ENCODE assay signal across 9 mouse cellular contexts in genomic region chr10:7781214-7781613, GRCm38 (mm10). TPM values are rescaled to one million over a fixed set of nuclear protein-coding genes. Genes with fewer than 3 reads are reported as not detected.
A peak's percentile ranks its signal among the peaks of the same experiment; 100 is the strongest.
DNase-seq lines count a peak whose midpoint lies in the region; ATAC-seq and TF ChIP-seq lines count a peak whose summit lies in the region.
"Had no signal": no experiment of that assay in that cellular context is flagged by ENCODE, and none has a peak within 500 bp of the region (broad histone marks: within the 10 kb centered on the region; RNA-seq: fewer than 3 reads in every experiment).

No protein-coding gene starts in this region.

- DNase-seq in heart, adult 9 months (ENCODE audit: low spot score in 2 of 2), result no peak
- DNase-seq in midbrain, embryonic 11.5 days (ENCODE audit: low spot score, missing footprints), result no peak
- DNase-seq in layer of hippocampus, postnatal 36 days, result no peak
- no peak for DNase-seq in adrenal gland, adult 8-10 months

- no peak for TF ChIP-seq CTCF in bone marrow, adult 2 months (IDR thresholded peaks at IDR 0.05; ENCODE audit: control insufficient read depth, insufficient read depth, low read length)

- no peaks in the 10 kb centered on the region for H3K27me3 ChIP-seq in heart, embryonic 16.5 days (ENCODE audit: control insufficient read depth, insufficient read depth, low read length)
- no peaks in the 10 kb centered on the region for H3K27me3 ChIP-seq in hindbrain, embryonic 13.5 days
- H3K27me3 ChIP-seq in midbrain, embryonic 11.5 days (ENCODE audit: control insufficient read depth, insufficient read depth, low read length), result no peaks in the 10 kb centered on the region
- H3K27me3 ChIP-seq: Patski had no signal

- H3K4me1 ChIP-seq in heart, embryonic 16.5 days (ENCODE audit: control insufficient read depth, insufficient read depth, low read length), result no peaks in the 10 kb centered on the region; the same call in none of the 2 replicates
- H3K4me1 ChIP-seq in bone marrow, adult 2 months (ENCODE audit: control insufficient read depth, insufficient read depth, low read length), result no peaks in the 10 kb centered on the region; the same call in 1 of the 2 replicates
- H3K4me1 ChIP-seq in hindbrain, embryonic 13.5 days (replicated peaks), result peaks cover 10% of the 10 kb centered on the region; the same call in 1 of the 2 replicates
- H3K4me1 ChIP-seq in midbrain, embryonic 11.5 days (ENCODE audit: control insufficient read depth, insufficient read depth, low read length), result peaks cover 5% of the 10 kb centered on the region; the same call in 1 of the 2 replicates

- peak overlapping the region; percentile 64 for H3K9ac ChIP-seq in heart, embryonic 16.5 days (ENCODE audit: low read length)
- peak overlapping the region; percentile 87; the same call in 1 of the 2 replicates for H3K9ac ChIP-seq in hindbrain, embryonic 13.5 days
- H3K9ac ChIP-seq in midbrain, embryonic 11.5 days (ENCODE audit: low read length), result peak overlapping the region; percentile 28; the same call in 1 of the 2 replicates

- no peak for ATAC-seq in heart, embryonic 16.5 days (replicated peaks; ENCODE audit: extremely low read depth, insufficient read depth, low FRiP score)
- ATAC-seq in hindbrain, embryonic 13.5 days (ENCODE audit: low FRiP score), result no peak; the same call in 1 of the 2 replicates
- ATAC-seq in midbrain, embryonic 11.5 days (ENCODE audit: low FRiP score), result peak; percentile 17; the same call in 1 of the 2 replicates
- no peak for ATAC-seq in granulocyte monocyte progenitor cell, adult 5-6 weeks (replicated peaks; ENCODE audit: poor library complexity, severe bottlenecking)

- peaks cover 4% of the 10 kb centered on the region; the same call in 1 of the 2 replicates for H3K36me3 ChIP-seq in heart, embryonic 16.5 days (ENCODE audit: control insufficient read depth, insufficient read depth)
- H3K36me3 ChIP-seq in hindbrain, embryonic 13.5 days, result peaks cover 14% of the 10 kb centered on the region
- no peaks in the 10 kb centered on the region for H3K36me3 ChIP-seq in midbrain, embryonic 11.5 days (ENCODE audit: control insufficient read depth, insufficient read depth, low read length)

- 51% methylated on average over 3 of the region's 3 CpGs for WGBS in heart, embryonic 16.5 days
- WGBS in bone marrow, adult 2 months, result 46% methylated on average over 3 of the region's 3 CpGs
- 50% methylated on average over 3 of the region's 3 CpGs for WGBS in hindbrain, embryonic 13.5 days
- WGBS in midbrain, embryonic 11.5 days, result 54% methylated on average over 3 of the region's 3 CpGs

- H3K4me2 ChIP-seq in heart, embryonic 16.5 days (ENCODE audit: low read depth, low read length), result peak overlapping the region; percentile 67
- peak overlapping the region; percentile 73 for H3K4me2 ChIP-seq in hindbrain, embryonic 13.5 days
- peak overlapping the region; percentile 67 for H3K4me2 ChIP-seq in midbrain, embryonic 11.5 days

- no peak overlapping the region for H3K27ac ChIP-seq in heart, embryonic 16.5 days (ENCODE audit: low read length)
- no peak overlapping the region for H3K27ac ChIP-seq in bone marrow, adult 2 months (ENCODE audit: control insufficient read depth, insufficient read depth, low read depth, low read length, poor library complexity)
- no peak overlapping the region for H3K27ac ChIP-seq in hindbrain, embryonic 13.5 days
- H3K27ac ChIP-seq in midbrain, embryonic 11.5 days (ENCODE audit: low read depth, low read length), result no peak overlapping the region

- no peaks in the 10 kb centered on the region for H3K9me3 ChIP-seq in heart, embryonic 16.5 days (replicated peaks; ENCODE audit: control insufficient read depth, low read length)
- no peaks in the 10 kb centered on the region for H3K9me3 ChIP-seq in hindbrain, embryonic 13.5 days
- H3K9me3 ChIP-seq in midbrain, embryonic 11.5 days (ENCODE audit: control insufficient read depth, low read length), result no peaks in the 10 kb centered on the region

- TF ChIP-seq POLR2A in bone marrow, adult 2 months (IDR thresholded peaks at IDR 0.05; ENCODE audit: borderline replicate concordance, control insufficient read depth, low read depth, low read length), result no peak

- H3K4me3 ChIP-seq in heart, embryonic 16.5 days (ENCODE audit: low read length), result peak overlapping the region; percentile 79
- H3K4me3 ChIP-seq in bone marrow, adult 2 months (replicated peaks; ENCODE audit: control insufficient read depth, low read depth, low read length), result peak overlapping the region; percentile 59
- H3K4me3 ChIP-seq in hindbrain, embryonic 13.5 days, result peak overlapping the region; percentile 92
- H3K4me3 ChIP-seq in midbrain, embryonic 11.5 days (ENCODE audit: low read depth, low read length), result peak overlapping the region; percentile 95

RNA-seq across cellular contexts. Expression of gene Ginm1, which starts 11.4 kb away (rescaled TPM):
- 85.6 and 99.2 TPM in 2 replicates for polyA plus RNA-seq in heart, embryonic 16.5 days (2015; fragmentation: Nextera tagmentation; extraction: Ambion mirVana)
- polyA plus RNA-seq in bone marrow, adult 2 months (2011; ENCODE audit: insufficient read depth, insufficient read length, low replicate concordance, missing spikeins), result 14.3 and 36.3 TPM in 2 replicates
- polyA plus RNA-seq in hindbrain, embryonic 13.5 days (2015; fragmentation: Nextera tagmentation; extraction: Ambion mirVana), result 49.3 and 54.5 TPM in 2 replicates
- 51.7 and 53.7 TPM in 2 replicates for polyA plus RNA-seq in midbrain, embryonic 11.5 days (2014; fragmentation: Nextera tagmentation; extraction: Ambion mirVana)
- total RNA-seq in granulocyte monocyte progenitor cell, adult 5-6 weeks (2014; fragmentation: Nextera tagmentation), result 30.5 and 32.2 TPM in 2 replicates
- 40.5 and 57.9 TPM in 2 replicates for total RNA-seq in granulocyte monocyte progenitor cell, adult 5-6 weeks (2017)
- 10 to 100 TPM; 15.9 to 19.5 TPM for total RNA-seq in layer of hippocampus, postnatal 36 days (2021)
- total RNA-seq in adrenal gland, adult 8-10 months (2022), result 100 to 1,000 TPM; 159 to 252 (median 205) TPM

RNA-seq across cellular contexts. Expression of gene Ppil4, which starts 11.5 kb away (rescaled TPM):
- 28.1 and 34.1 TPM in 2 replicates for polyA plus RNA-seq in heart, embryonic 16.5 days (2015; fragmentation: Nextera tagmentation; extraction: Ambion mirVana)
- polyA plus RNA-seq in bone marrow, adult 2 months (2011; ENCODE audit: insufficient read depth, insufficient read length, low replicate concordance, missing spikeins), result 21.1 and 44.7 TPM in 2 replicates
- 49.1 and 49.7 TPM in 2 replicates for polyA plus RNA-seq in hindbrain, embryonic 13.5 days (2015; fragmentation: Nextera tagmentation; extraction: Ambion mirVana)
- 49.5 and 53.6 TPM in 2 replicates for polyA plus RNA-seq in midbrain, embryonic 11.5 days (2014; fragmentation: Nextera tagmentation; extraction: Ambion mirVana)
- total RNA-seq in granulocyte monocyte progenitor cell, adult 5-6 weeks (2014; fragmentation: Nextera tagmentation), result 32.8 and 38.8 TPM in 2 replicates
- 79.6 and 88.6 TPM in 2 replicates for total RNA-seq in granulocyte monocyte progenitor cell, adult 5-6 weeks (2017)
- 10 to 100 TPM; 34.9 to 37.9 TPM for total RNA-seq in layer of hippocampus, postnatal 36 days (2021)
- 10 to 100 TPM; 22.4 to 34.8 (median 27.5) TPM for total RNA-seq in adrenal gland, adult 8-10 months (2022)

RNA-seq across cellular contexts. Expression of gene Zc3h12d, which starts 51.1 kb away (rescaled TPM):
- 0.34 and 0.38 TPM in 2 replicates for polyA plus RNA-seq in heart, embryonic 16.5 days (2015; fragmentation: Nextera tagmentation; extraction: Ambion mirVana)
- 1.1 and 4.9 TPM in 2 replicates for polyA plus RNA-seq in bone marrow, adult 2 months (2011; ENCODE audit: insufficient read depth, insufficient read length, low replicate concordance, missing spikeins)
- polyA plus RNA-seq in hindbrain, embryonic 13.5 days (2015; fragmentation: Nextera tagmentation; extraction: Ambion mirVana), result 0.18 TPM in 2 replicates
- polyA plus RNA-seq in midbrain, embryonic 11.5 days (2014; fragmentation: Nextera tagmentation; extraction: Ambion mirVana), result not detected in 2 replicates
- total RNA-seq in granulocyte monocyte progenitor cell, adult 5-6 weeks (2014; fragmentation: Nextera tagmentation), result not detected in 2 replicates
- total RNA-seq in granulocyte monocyte progenitor cell, adult 5-6 weeks (2017), result 0.30 and 0.36 TPM in 2 replicates
- under 1 TPM; 0.13 to 0.17 TPM for total RNA-seq in layer of hippocampus, postnatal 36 days (2021)
- under 1 TPM; 0.24 to 0.95 (median 0.58) TPM for total RNA-seq in adrenal gland, adult 8-10 months (2022)
- polyA plus RNA-seq: Patski had no signal

RNA-seq across cellular contexts. Expression of gene Katna1, which starts 55.4 kb away (rescaled TPM):
- 34.1 and 45.5 TPM in 2 replicates for polyA plus RNA-seq in heart, embryonic 16.5 days (2015; fragmentation: Nextera tagmentation; extraction: Ambion mirVana)
- polyA plus RNA-seq in bone marrow, adult 2 months (2011; ENCODE audit: insufficient read depth, insufficient read length, low replicate concordance, missing spikeins), result 20.5 and 71.3 TPM in 2 replicates
- 35.9 and 36.6 TPM in 2 replicates for polyA plus RNA-seq in hindbrain, embryonic 13.5 days (2015; fragmentation: Nextera tagmentation; extraction: Ambion mirVana)
- 73.1 and 73.8 TPM in 2 replicates for polyA plus RNA-seq in midbrain, embryonic 11.5 days (2014; fragmentation: Nextera tagmentation; extraction: Ambion mirVana)
- 41.3 and 42.5 TPM in 2 replicates for total RNA-seq in granulocyte monocyte progenitor cell, adult 5-6 weeks (2014; fragmentation: Nextera tagmentation)
- 59.1 and 61.3 TPM in 2 replicates for total RNA-seq in granulocyte monocyte progenitor cell, adult 5-6 weeks (2017)
- 10 to 100 TPM; 15.0 to 19.1 TPM for total RNA-seq in layer of hippocampus, postnatal 36 days (2021)
- total RNA-seq in adrenal gland, adult 8-10 months (2022), result 10 to 100 TPM; 32.4 to 35.4 (median 32.6) TPM

Comparison
In these comparisons a context has a peak if more than half of its experiments do, and no peak if none do; other contexts are left out.
1. H3K9ac ChIP-seq: peak in every context shown above with its lines; median percentile 87 in hindbrain, embryonic 13.5 days; 64 in heart, embryonic 16.5 days; 28 in midbrain, embryonic 11.5 days.